Mouse (Mus musculus): ENCODE measurements around the gene Usp50.
A peak's percentile ranks its signal among the peaks of the same experiment; 100 is the strongest.

Usp50 gene

GRCm38 (mm10) chr2:126783370-126783769, at the start of gene Usp50:
TSS of gene Usp50 (minus strand) at chr2:126783470.
- DNase-seq (ENCODE audit: low spot score in 2 of 2), result no peak

GRCm38 (mm10) chr2:126817414-126817813, 34.1 kb upstream of the Usp50 start:
- DNase-seq (ENCODE audit: low spot score in 2 of 2), result no peak

DNA sequence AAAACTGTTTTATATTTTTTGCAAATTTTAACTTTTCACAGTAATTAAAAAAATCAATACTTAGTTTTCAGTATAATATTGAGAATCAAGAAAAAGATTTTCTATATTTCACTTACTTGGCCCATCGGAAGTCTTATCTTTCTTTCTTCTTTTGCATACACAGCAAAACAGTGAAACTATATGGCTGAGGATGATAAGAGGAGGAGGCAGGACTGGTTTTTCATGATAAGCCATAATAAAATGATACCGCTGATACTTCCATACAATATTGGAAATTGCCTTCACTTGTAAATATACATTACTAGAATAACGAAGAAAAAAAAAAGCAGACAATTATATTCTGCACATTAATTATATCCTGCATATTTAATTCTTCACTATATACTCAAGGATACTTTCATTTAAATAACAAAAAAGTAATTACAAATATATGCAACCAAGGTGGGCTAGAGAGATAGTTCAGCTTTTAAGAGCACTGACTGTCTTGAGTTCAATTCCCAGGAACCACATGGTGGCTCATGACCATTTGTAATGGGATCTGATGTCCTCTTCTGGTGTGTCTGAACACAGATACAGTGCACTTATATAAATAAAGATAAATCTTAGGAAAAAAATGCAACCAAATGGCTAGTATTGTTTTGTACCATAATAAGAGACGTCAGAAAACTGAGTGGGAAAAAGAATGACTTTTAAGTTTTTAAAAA, 33.5 kb upstream of the Usp50 start:
- DNase-seq (ENCODE audit: low spot score in 2 of 2), result no peak

- DNase-seq (ENCODE audit: low spot score in 2 of 2), result no peak
Observed at GRCm38 (mm10) chr2:126815822-126816221, 32.6 kb upstream of the Usp50 start.

- DNase-seq (ENCODE audit: low spot score in 2 of 2), result no peak
Observed at GRCm38 (mm10) chr2:126801980-126802379, 18.7 kb upstream of the Usp50 start.

GRCm38 (mm10) chr2:126798455-126798854, 15.2 kb upstream of the Usp50 start:
- DNase-seq (ENCODE audit: low spot score in 2 of 2), result no peak

GRCm38 (mm10) chr2:126795708-126796107, 12.4 kb upstream of the Usp50 start:
- no peak for DNase-seq (ENCODE audit: low spot score in 2 of 2)

DNA sequence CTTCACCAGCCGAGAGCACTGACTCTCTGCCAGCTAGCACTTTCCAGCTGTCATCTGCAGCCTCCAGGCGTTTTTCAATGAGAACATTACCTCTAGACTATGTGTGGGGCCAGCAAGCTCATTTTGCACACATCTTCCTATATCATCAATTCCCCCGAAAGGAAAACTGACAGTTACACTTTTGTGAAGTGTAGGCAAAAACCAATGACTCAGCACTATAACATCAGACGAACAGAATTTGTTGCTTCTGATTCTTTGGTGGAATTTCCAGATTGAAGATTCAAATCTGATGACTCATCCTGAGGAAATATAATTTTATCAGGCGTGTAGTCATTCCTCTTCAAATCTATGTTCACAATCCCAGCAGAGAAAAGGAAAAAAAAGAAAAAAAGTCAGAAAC, 9.3 kb upstream of the Usp50 start:
- DNase-seq (ENCODE audit: low spot score in 2 of 2), result no peak

DNA sequence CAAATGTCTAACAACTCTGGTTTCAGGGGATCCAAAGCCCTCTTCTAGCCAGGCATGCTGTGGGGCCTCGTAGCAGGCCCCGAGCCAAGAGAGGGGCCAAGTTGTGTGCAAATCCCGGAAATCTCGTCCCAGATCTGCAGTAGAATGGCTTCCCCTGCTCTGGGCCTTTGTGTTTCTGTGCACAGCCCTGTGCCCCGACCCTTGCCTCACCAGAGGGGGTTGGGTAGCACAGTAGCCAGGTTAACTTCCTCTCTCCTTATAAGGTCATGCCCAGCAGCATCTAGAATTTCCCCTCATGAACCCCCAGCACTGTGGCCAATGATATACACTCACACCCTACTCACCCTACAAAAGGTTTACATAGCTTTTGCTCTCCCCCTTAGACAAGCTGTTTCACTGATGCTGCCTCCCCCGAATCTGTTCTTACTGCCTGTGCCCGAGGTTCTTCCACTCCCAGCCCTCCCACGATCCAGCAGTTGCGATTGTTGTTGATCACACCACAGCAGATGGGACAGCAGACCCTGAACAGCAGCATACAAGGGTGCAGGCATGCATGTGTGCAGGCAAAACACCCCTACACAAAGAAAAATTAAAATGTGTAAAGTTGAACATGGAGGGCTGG, 4.6 kb upstream of the Usp50 start:
- DNase-seq (ENCODE audit: low spot score in 2 of 2), result no peak

DNA sequence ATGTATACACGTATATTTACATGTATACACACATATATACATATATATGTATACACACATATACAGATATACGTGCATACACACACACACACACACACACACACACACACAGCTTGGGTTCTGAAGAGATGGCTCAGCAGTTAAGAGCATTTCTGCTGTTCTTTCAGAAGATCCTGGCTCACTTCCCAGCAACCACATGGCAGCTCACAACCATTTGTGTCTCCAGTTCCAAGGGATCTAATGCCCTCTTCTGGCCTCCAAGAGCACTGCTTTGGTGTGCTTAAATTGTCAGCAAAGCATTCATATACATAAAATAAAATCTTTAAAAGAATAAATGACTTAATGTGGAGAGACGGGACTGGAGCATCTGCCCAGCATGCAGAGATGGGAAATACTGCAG, 837 bp downstream of the Usp50 start:
- peak in 1 of 2 experiments; percentile 25 for DNase-seq (ENCODE audit: low spot score in 2 of 2)

GRCm38 (mm10) chr2:126781478-126781877, 1.8 kb downstream of the Usp50 start:
- no peak for DNase-seq (ENCODE audit: low spot score in 2 of 2)

- DNase-seq (ENCODE audit: low spot score in 2 of 2), result no peak
Observed at GRCm38 (mm10) chr2:126780286-126780685, 3.0 kb downstream of the Usp50 start.

DNA sequence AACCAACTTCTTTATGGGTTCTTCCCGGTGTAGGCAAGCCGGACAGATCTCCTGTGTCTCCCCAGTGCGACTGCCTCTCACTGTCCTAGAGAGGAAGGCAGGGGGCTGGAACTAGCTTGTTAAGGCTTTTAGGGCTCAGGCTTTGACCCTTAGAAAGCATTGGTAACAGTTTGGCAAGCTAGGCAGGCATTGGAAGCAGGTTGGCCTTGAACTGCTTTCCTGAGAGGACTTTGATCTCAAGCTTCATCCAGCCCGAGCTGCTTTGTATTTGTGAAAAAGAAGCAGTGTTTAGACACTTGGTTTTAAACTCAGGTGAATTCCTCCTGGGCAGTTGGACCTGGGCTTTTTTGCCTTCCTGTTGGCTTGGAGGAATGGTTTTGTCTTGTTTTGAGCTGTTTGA, 4.5 kb downstream of the Usp50 start:
- DNase-seq (ENCODE audit: low spot score in 2 of 2), result no peak

GRCm38 (mm10) chr2:126776416-126776815, 6.9 kb downstream of the Usp50 start:
- no peak for DNase-seq (ENCODE audit: low spot score in 2 of 2)

DNA sequence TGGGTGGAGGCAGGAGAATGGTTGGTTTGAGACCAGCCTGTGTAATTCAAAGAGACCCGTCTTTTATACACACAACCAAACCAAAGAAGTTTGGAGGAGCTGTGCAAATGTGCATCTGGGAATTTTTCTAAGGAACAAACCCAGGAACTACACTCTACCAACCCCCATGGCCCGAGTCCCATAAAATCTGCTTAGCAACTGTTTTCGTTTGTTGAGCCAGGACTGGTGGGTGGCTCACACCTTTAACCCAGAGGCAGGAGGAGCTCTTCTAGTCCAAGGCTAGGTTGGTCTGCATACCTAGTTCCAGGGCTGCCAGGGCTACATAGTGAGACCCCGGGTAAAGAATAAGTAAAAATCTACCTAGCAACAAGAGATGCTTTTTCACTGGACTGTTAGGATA, 7.3 kb downstream of the Usp50 start:
- no peak for DNase-seq (ENCODE audit: low spot score in 2 of 2)

DNA sequence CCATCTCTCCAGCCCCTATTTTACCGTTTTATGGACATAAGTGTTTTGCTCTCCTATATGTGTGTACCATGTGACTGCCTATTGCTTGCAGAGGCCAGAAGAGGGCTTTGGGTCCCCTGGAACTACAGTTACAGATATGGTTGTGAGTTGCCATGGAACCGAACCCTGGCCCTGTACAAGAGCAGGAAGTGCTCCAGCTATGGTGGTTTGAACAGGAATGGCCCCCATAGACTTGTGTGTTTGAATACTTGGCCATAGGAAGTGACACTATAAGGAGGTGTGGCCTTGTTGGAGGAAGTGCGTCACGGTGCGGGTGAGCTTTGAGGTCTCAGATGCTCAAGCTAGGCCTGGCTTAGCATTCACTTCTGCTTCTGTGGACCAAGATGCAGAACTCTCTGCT, 11.1 kb downstream of the Usp50 start:
- DNase-seq (ENCODE audit: low spot score in 2 of 2), result no peak

GRCm38 (mm10) chr2:126769431-126770181, 13.7 kb downstream of the Usp50 start:
- no peak for DNase-seq (ENCODE audit: low spot score in 2 of 2)

DNA sequence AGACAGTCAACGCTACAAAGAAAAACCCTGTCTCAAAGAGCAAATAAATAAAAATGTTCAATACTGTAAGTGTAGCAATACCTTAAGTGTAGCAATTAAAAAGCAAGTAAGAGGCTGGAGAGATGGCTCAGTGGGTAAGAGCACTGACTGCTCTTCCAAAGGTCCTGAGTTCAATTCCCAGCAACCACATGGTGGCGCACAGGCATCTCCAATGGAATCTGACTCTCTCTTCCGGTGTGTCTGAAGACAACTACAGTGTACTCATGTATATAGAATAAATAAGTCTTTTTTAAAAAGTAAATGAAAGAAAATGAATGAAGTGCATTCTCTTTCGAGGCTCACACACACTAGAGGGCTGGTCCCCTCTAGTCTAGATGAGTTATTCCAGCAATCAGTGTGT, 15.1 kb downstream of the Usp50 start:
- no peak for DNase-seq (ENCODE audit: low spot score in 2 of 2)

- peak in 1 of 2 experiments; percentile 31 for DNase-seq (ENCODE audit: low spot score in 2 of 2)
Observed at GRCm38 (mm10) chr2:126767599-126767998, 15.7 kb downstream of the Usp50 start.

DNA sequence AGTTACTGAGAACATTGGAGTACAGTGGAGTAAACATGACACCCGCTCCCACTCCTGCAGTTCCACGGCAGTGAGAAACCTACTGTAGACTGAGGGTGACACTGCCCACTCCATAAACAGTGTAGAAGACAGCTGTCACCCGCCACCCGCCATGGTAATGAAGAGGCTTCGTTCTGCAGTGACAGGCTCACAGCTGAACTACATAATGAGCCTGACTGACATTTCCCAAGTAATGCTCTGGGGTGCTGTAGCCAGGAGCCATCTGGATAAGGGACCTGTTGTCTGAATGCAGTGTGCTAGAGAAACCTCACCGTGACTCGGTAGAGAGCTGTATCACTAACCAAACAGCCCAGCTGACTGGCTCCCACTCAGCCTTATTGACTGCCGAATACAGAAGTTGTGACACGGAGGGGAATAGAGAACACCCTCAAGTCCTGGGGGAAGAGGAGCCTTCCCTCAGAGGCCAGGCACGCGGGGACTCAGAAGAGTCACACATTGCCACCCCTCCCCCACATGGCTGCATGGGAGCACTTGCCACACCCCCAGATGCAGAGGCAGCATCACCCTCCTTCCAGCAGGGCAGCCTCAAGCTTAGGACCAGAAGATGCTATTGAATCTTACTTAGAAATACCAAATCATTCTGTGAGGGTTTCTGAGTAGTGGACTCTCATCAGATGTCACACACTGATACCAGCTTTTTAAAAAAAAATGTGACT, 17.2 kb downstream of the Usp50 start:
- DNase-seq (ENCODE audit: low spot score in 2 of 2), result no peak

DNA sequence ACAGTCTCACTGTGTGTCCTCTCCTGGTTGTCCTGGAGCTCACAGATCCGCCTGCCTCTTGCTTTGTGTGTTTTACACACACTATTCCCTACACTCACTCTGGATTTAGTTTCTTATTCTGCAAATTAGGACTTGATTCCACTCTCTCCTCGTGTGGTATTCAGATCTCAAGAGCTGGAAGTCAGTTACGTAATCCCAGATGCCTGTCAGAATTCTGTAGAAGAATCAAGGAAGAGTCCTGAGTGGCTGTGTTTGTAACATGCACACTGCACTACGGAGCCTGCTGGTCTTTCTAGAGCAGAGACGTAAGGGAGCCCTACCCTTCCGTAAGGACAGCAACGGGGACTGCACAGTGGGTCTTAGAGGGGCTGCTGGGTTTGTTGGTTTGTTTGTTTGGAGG, 23.9 kb downstream of the Usp50 start:
- DNase-seq (ENCODE audit: low spot score in 2 of 2), result no peak

- DNase-seq (ENCODE audit: low spot score in 2 of 2), result no peak
Observed at GRCm38 (mm10) chr2:126755664-126756063, 27.6 kb downstream of the Usp50 start.
